Mouse (Mus musculus) telencephalon, adult 2 months (tissue): Measurements from ENCODE around the gene Tie1.

ENCODE experiments used
- DNase-seq: peaks from one replicate; pipeline ENCODE4 v3.0.0-alpha.2; 2011; ENCODE audit warnings: low read depth, low spot score

Tie1 gene

DNA sequence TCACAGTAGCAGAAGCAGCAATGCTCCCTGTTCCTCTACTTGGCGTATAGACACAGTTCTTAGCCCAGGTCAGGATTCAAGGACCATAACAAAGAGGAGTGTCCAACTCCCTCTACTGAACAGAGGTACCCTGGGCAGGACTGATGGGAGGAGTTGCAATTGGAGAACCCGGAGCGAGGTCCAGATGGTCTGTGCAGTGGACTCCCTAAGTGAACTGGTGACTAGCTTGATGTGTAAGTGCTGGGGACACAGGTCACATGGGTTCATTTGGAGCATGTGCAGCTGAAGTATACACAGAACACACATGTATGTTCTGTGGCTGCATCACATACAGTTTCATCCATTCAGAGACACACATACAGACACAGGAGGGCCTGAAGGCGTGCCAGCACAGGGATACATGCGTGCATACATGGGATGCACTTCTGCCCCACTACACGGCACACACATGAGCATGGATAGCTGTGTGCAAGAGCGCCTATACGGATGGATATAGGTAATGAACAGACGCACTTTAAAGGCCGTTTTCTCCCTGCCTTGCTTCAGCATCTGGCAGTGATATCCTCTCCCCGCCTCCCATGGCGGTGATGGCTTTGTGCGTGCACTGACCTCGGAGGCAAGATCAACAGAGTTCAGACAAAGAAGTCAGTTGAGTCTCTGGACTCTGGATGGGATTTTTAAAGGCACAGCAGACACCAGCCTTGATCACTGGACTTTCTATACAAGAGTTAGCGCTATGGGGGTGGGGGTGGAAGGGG lies 12.9 kb downstream of the Tie1 start:
- DNase-seq, result no peak

DNA sequence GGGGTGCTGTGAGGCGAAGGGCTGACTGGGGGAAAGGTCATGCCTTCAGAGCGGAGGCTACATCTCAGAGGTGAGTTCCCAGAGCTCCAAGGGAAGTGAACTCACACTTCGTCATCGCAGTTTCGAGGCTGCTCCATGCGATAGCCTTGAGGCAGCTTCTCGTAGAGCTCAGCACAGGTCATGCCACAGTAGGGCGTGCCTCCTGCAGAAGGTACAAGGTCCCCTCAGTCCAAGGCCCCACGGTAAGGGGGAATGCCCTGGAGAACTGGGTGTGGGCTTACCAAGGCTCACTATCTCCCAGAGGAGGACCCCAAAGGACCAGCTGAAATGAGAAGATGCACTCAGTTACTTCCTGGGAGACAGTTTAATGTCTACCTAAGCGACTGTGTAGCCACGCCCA lies 17.2 kb downstream of the Tie1 start:
- no peak for DNase-seq

- DNase-seq, result no peak
Observed at GRCm38 (mm10) chr4:118471281-118471680, 18.6 kb downstream of the Tie1 start.

DNA sequence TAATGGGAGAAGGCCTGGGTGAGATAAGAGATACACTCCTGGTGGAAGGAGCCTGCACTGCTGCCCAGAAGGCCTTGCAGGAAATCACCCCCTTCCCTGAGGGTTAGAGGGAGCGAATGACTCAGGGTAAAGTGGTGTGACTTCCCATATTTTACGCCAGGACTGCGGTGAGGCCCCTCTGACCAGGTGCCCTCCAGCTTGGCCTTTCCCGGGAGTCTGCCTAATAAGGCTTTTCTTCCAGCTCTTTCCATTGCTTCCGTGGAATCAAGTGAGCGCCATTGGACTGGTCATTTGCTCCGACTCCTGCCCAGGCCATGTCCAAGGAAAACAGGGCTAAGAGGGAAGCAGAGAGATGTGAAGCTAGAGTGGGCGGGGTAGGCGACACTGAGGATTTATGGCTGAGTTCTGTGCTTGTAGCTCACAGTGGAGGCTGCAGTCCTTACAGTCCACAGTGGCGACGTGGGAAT lies 24.1 kb downstream of the Tie1 start:
- no peak for DNase-seq

GRCm38 (mm10) chr4:118464956-118465355 lies 24.9 kb downstream of the Tie1 start:
- DNase-seq, result no peak

DNA sequence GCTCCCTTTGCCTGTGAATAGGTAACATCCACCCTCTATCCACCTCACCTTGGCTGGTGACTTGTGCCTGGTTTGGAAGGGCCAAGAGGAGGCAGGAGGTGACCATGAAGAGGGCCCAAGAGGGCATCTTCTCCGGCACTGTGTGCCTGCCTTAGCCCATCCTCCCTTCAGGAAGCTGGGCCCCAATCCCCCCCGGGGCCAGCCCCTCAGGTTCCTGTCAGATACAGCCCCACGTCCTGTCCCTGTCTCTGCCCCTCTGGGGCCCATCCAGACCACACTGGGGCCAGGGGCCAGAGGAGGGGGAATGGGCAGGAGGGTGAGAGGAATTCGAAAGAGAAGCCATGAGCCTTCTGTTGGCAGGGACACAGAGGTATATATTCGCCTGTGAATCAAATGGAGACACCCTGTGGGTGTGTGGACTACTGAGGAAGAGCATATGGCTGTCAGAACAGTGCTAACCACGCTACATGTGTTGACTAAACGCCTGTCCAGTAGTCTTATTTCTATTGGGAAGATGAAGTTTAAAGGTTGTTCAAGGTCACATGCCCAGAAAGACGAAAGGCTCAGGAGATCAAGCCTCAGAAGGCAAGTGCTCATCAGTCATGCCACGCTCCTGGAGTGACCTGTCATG lies 32.4 kb downstream of the Tie1 start, which contains the start of gene Mpl:
TSS of gene Mpl (minus strand) at position 169 of the 631 bp plus-strand sequence.
- no peak for DNase-seq

GRCm38 (mm10) chr4:118446415-118447153 lies 43.3 kb downstream of the Tie1 start:
- no peak for DNase-seq

DNA sequence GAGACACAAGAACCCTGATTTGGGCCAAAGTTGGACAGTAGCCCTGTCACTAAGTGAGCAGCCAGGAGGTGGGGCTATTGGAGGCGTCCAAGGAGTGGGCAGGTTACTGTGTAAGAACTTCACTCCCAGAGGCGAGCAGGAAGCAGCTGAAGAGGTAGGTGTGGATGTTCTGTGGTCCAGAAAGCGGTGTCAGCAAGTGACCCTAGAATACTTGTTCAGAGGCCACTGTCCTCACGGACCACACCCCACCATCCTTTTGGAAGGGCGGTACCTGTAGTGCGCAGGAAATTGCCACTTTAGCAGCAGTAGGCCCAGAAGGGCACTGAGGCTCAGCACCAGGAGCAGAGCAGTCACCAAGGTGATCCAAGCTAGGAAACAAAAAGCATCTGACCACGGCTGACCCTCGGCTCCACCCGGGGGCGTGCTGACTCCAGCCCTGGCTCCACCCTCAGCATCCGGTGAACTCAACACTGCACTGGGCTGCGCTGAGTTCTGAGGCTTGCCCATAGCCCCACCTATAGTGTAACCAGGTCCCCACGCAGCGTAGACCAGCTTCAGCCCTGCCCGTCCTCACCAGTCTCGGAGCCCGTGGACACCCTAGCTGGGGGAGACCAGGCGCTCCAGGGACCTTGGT lies 44.0 kb downstream of the Tie1 start:
- DNase-seq, result no peak

DNA sequence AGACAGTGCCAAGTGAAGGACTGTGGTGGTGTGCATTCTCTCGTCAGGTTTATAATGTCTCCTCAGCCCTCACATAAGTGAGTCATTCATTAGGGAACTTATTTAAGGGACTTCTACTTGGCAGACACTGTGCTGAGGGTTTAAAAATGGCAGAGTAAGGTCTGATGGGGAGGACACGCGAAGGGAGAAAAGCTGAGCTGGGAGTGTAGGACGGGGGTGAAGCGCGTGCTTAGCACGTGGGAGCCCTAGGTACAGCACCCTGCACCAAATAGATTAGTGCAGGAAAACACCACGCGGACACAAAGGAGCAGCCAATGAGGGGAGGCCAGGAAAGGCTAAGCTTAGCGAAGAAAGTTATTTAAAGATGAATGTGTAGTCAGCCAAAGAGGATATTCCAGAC lies 44.8 kb downstream of the Tie1 start:
- DNase-seq, result peak; percentile 58

DNA sequence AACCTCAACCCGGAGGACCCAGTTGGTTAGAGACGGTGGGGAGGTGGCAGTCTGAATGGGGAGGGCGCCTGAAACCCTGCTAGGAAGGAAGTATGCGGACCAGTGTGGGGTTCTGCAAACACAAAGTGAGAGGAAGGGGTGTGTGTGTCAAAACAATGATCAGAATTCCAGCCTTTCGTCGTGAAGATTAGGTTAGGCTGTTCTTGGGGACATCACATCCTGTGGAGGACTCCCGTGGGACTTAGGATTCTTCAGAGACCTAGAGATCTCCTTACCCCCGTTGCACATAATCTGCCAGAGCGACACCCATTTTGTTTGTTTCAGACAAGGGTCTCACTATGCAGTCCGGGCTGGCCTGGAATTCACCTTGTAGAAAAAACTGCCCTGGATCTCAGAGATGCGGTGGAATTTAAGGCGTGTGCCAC lies 52.0 kb downstream of the Tie1 start:
- no peak for DNase-seq

- DNase-seq, result peak; percentile 93
Observed at GRCm38 (mm10) chr4:118436820-118437603, 52.8 kb downstream of the Tie1 start, which contains the start of gene Cdc20. Cdc20 (minus strand) TSS chr4:118437352.

GRCm38 (mm10) chr4:118432332-118432731 lies 57.5 kb downstream of the Tie1 start:
- no peak for DNase-seq

GRCm38 (mm10) chr4:118429215-118429895 lies 60.5 kb downstream of the Tie1 start:
- no peak for DNase-seq

GRCm38 (mm10) chr4:118428531-118429214 lies 61.2 kb downstream of the Tie1 start:
- DNase-seq, result no peak

GRCm38 (mm10) chr4:118427768-118428451 lies 62.0 kb downstream of the Tie1 start, which contains the start of gene Elovl1:
Elovl1 (plus strand) TSS chr4:118428093.
- no peak for DNase-seq

GRCm38 (mm10) chr4:118427415-118427767 lies 62.5 kb downstream of the Tie1 start:
- DNase-seq, result no peak

- DNase-seq, result no peak
Observed at GRCm38 (mm10) chr4:118425374-118425773, 64.5 kb downstream of the Tie1 start.

DNA sequence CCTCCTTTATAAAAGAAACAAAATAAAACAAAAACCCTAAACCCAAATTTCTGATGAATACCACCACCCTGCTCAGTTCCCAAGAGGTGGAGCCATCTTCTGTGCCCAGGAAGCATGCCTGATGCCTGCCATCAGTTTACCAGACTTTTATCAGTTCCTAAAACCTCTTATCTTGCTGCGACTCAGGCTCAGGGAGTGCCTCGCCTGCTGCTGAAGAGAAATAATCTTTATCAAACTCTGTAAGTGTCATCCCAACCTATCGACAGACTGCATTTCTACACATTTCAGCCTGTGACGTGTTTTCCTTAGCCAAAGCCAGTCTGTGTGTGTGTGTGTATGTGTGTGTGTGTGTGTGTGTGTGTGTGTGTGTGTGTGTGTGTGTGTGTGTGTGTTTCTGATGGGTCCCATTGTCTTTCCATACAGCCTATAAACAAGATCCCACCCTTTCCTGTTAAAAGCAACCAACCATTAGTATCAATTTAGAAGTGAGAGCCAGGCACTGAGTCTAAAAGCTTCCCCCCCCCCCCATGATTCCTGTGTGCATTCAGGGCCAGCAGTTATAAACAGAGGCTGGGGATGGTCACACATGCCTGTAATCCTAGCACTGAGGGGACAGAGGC lies 65.2 kb downstream of the Tie1 start:
- DNase-seq, result no peak

DNA sequence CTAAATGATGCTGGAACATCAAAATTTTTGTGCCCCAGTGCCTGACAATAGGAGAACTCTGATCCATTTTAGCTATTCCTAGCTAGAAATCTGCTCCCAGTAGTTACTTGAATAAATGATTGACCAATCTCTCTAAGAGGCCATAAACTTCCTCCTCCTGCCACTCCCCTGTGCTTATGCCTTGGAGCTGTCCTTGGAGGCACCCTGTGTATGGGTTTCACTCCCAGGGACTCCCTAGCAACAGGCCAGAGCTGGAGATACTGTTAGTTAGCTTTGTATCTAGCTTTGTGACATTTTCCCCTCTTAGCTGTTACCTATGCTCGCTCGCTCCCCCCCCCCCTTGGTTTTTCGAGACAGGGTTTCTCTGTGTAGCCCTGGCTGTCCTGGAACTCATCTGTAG lies 68.5 kb downstream of the Tie1 start:
- no peak for DNase-seq
